In genomic region chr1:152416306-152416904, GRCm38 (mm10) we compare ENCODE assay signal across 24 mouse cellular contexts. TPM values are rescaled to one million over a fixed set of nuclear protein-coding genes. Genes with fewer than 3 reads are reported as not detected.
A peak's percentile ranks its signal among the peaks of the same experiment; 100 is the strongest.
DNase-seq lines count a peak whose midpoint lies in the region; ATAC-seq and TF ChIP-seq lines count a peak whose summit lies in the region.
"Had no signal": no experiment of that assay in that cellular context is flagged by ENCODE, and none has a peak within 500 bp of the region (broad histone marks: within the 10 kb centered on the region; RNA-seq: fewer than 3 reads in every experiment).

No protein-coding gene starts in this region.

- 49% methylated on average over 13 of the region's 13 CpGs for WGBS in heart, embryonic 11.5 days (ENCODE audit: insufficient replicate concordance)
- 55% methylated on average over 13 of the region's 13 CpGs for WGBS in intestine, embryonic 15.5 days
- WGBS in intestine, postnatal 0 days = 66% methylated on average over 13 of the region's 13 CpGs
- WGBS in kidney, adult 2 months = 62% methylated on average over 13 of the region's 13 CpGs

- H3K27me3 ChIP-seq in heart, embryonic 11.5 days (ENCODE audit: control insufficient read depth, insufficient read depth, low read length) = no peaks in the 10 kb centered on the region
- no peaks in the 10 kb centered on the region for H3K27me3 ChIP-seq in intestine, embryonic 15.5 days (replicated peaks)
- H3K27me3 ChIP-seq in intestine, postnatal 0 days (replicated peaks; ENCODE audit: control insufficient read depth, insufficient read depth, low read length) = no peaks in the 10 kb centered on the region
- H3K27me3 ChIP-seq in kidney, adult 2 months (replicated peaks; ENCODE audit: control insufficient read depth, insufficient read depth, low read length) = no peaks in the 10 kb centered on the region
- H3K27me3 ChIP-seq: embryonic facial prominence, embryonic 12.5 days; limb, embryonic 12.5 days; neural tube, embryonic 12.5 days had no signal

- no peak overlapping the region for H3K27ac ChIP-seq in heart, embryonic 11.5 days (ENCODE audit: low read depth, low read length)
- H3K27ac ChIP-seq in intestine, embryonic 15.5 days = no peak overlapping the region
- no peak overlapping the region for H3K27ac ChIP-seq in intestine, postnatal 0 days (ENCODE audit: low read depth, low read length)
- no peak overlapping the region for H3K27ac ChIP-seq in kidney, adult 2 months (ENCODE audit: insufficient read depth, low read depth, low read length)
- H3K27ac ChIP-seq: embryonic facial prominence, embryonic 12.5 days; heart, adult 2 months; hindbrain, embryonic 14.5 days; limb, embryonic 12.5 days; neural tube, embryonic 12.5 days had no signal

- no peak overlapping the region for H3K4me2 ChIP-seq in heart, embryonic 11.5 days
- no peak overlapping the region for H3K4me2 ChIP-seq in intestine, embryonic 15.5 days (replicated peaks)
- H3K4me2 ChIP-seq in intestine, postnatal 0 days (replicated peaks; ENCODE audit: low read depth) = no peak overlapping the region
- H3K4me2 ChIP-seq: embryonic facial prominence, embryonic 12.5 days; hindbrain, embryonic 14.5 days; limb, embryonic 12.5 days; liver, embryonic 11.5 days; neural tube, embryonic 12.5 days had no signal

- no peaks in the 10 kb centered on the region; the same call in 1 of the 2 replicates for H3K9me3 ChIP-seq in heart, embryonic 11.5 days (replicated peaks; ENCODE audit: control insufficient read depth, low read length)
- no peaks in the 10 kb centered on the region for H3K9me3 ChIP-seq in intestine, embryonic 15.5 days
- no peaks in the 10 kb centered on the region for H3K9me3 ChIP-seq in intestine, postnatal 0 days (ENCODE audit: control insufficient read depth)
- H3K9me3 ChIP-seq: embryonic facial prominence, embryonic 12.5 days had no signal

- DNase-seq in heart, adult 11 months = peak; percentile 90
- DNase-seq in kidney, postnatal 14 days = peak; percentile 46
- DNase-seq in kidney, adult 2 months = no peak
- DNase-seq in lung, postnatal 36 days = peak; percentile 26
- DNase-seq: adrenal gland, postnatal 10 days; cerebellum, adult 18-20 months; cerebellum, postnatal 25 days; gastrocnemius, postnatal 25 days; heart, adult 2 months; heart, postnatal 36 days; liver, postnatal 0 days; midbrain, embryonic 14.5 days; right cerebral cortex, postnatal 14 days had no signal

- H3K4me3 ChIP-seq in heart, embryonic 11.5 days (ENCODE audit: low read depth, low read length) = no peak overlapping the region
- H3K4me3 ChIP-seq in intestine, embryonic 15.5 days (replicated peaks) = no peak overlapping the region
- H3K4me3 ChIP-seq in intestine, postnatal 0 days (ENCODE audit: low read depth, low read length) = no peak overlapping the region
- no peak overlapping the region for H3K4me3 ChIP-seq in kidney, adult 2 months (ENCODE audit: insufficient read depth, low read depth, low read length)
- H3K4me3 ChIP-seq: embryonic facial prominence, embryonic 12.5 days; heart, adult 2 months; limb, embryonic 12.5 days; neural tube, embryonic 12.5 days had no signal

- H3K4me1 ChIP-seq in heart, embryonic 11.5 days (ENCODE audit: control insufficient read depth, insufficient read depth, low read length) = peaks cover 23% of the 10 kb centered on the region
- 0 out of 2 replicates have a peak, but pooled peaks cover 2% of the 10 kb centered on the region for H3K4me1 ChIP-seq in intestine, embryonic 15.5 days (replicated peaks)
- H3K4me1 ChIP-seq in intestine, postnatal 0 days (replicated peaks; ENCODE audit: control insufficient read depth, insufficient read depth, low read length) = no peaks in the 10 kb centered on the region
- H3K4me1 ChIP-seq in kidney, adult 2 months (ENCODE audit: control insufficient read depth, insufficient read depth, low read length) = no peaks in the 10 kb centered on the region
- H3K4me1 ChIP-seq: neural tube, embryonic 12.5 days had no signal

- no peak for ATAC-seq in heart, embryonic 11.5 days (replicated peaks; ENCODE audit: insufficient number of reproducible peaks, low FRiP score, low TSS enrichment)
- ATAC-seq in intestine, embryonic 15.5 days = peak; percentile 34; the same call in 1 of the 2 replicates
- ATAC-seq in intestine, postnatal 0 days = no peak
- no peak for ATAC-seq in megakaryocyte progenitor cell, adult 5-6 weeks (replicated peaks; ENCODE audit: poor library complexity)
- ATAC-seq: inflammation-experienced regulatory T-cells, adult 6 months; liver, postnatal 0 days had no signal

- H3K36me3 ChIP-seq in heart, embryonic 11.5 days (ENCODE audit: control insufficient read depth, insufficient read depth, low read length) = no peaks in the 10 kb centered on the region
- H3K36me3 ChIP-seq in intestine, embryonic 15.5 days = no peaks in the 10 kb centered on the region
- H3K36me3 ChIP-seq in intestine, postnatal 0 days (ENCODE audit: control insufficient read depth, insufficient read depth) = no peaks in the 10 kb centered on the region
- H3K36me3 ChIP-seq in kidney, adult 2 months (ENCODE audit: control insufficient read depth, insufficient read depth, low read length) = no peaks in the 10 kb centered on the region
- H3K36me3 ChIP-seq: embryonic facial prominence, embryonic 12.5 days; limb, embryonic 12.5 days; neural tube, embryonic 12.5 days had no signal

- no peak overlapping the region for H3K9ac ChIP-seq in heart, embryonic 11.5 days (ENCODE audit: low read depth, low read length)
- no peak overlapping the region for H3K9ac ChIP-seq in intestine, embryonic 15.5 days
- no peak overlapping the region for H3K9ac ChIP-seq in intestine, postnatal 0 days (ENCODE audit: low read depth, low read length)
- H3K9ac ChIP-seq: embryonic facial prominence, embryonic 12.5 days; hindbrain, embryonic 14.5 days; limb, embryonic 12.5 days; liver, postnatal 0 days; neural tube, embryonic 12.5 days had no signal

- TF ChIP-seq CTCF in intestine, postnatal 0 days (IDR thresholded peaks at IDR 0.05; ENCODE audit: low read depth) = no peak
- TF ChIP-seq CTCF in kidney, adult 2 months (conservative IDR thresholded peaks at IDR 0.05; ENCODE audit: insufficient read depth, insufficient read length, low read depth, low read length) = no peak

- TF ChIP-seq POLR2A in kidney, adult 2 months (IDR thresholded peaks at IDR 0.05; ENCODE audit: low read depth, low read length) = no peak

RNA-seq across cellular contexts. Expression of gene Colgalt2, which starts 16.8 kb away (rescaled TPM):
- polyA plus RNA-seq in heart, embryonic 11.5 days (2014; fragmentation: Nextera tagmentation; extraction: Ambion mirVana) = 3.5 and 4.5 TPM in 2 replicates
- polyA plus RNA-seq in intestine, embryonic 15.5 days (2015; fragmentation: Nextera tagmentation; extraction: Ambion mirVana) = 1.4 and 1.5 TPM in 2 replicates
- polyA plus RNA-seq in intestine, postnatal 0 days (2015; fragmentation: Nextera tagmentation; extraction: Ambion mirVana) = 0.44 and 0.56 TPM in 2 replicates
- polyA plus RNA-seq in kidney, adult 2 months (2012; rRNA removed) = 7.5 and 7.6 TPM in 2 replicates
- not detected in 2 replicates for total RNA-seq in megakaryocyte progenitor cell, adult 5-6 weeks (2015)
- not detected in 2 replicates for total RNA-seq in megakaryocyte progenitor cell, adult 5-6 weeks (2017)
- total RNA-seq: megakaryocyte-erythroid progenitor cell, adult 5-6 weeks had no signal
- polyA plus RNA-seq: inflammation-experienced regulatory T-cells, adult 6 months had no signal

RNA-seq across cellular contexts. Expression of gene Tsen15, which starts 29.9 kb away (rescaled TPM):
- polyA plus RNA-seq in heart, embryonic 11.5 days (2014; fragmentation: Nextera tagmentation; extraction: Ambion mirVana) = 68.3 and 74.5 TPM in 2 replicates
- polyA plus RNA-seq in intestine, embryonic 15.5 days (2015; fragmentation: Nextera tagmentation; extraction: Ambion mirVana) = 70.2 and 74.4 TPM in 2 replicates
- 24.6 and 26.6 TPM in 2 replicates for polyA plus RNA-seq in intestine, postnatal 0 days (2015; fragmentation: Nextera tagmentation; extraction: Ambion mirVana)
- 14.6 and 18.8 TPM in 2 replicates for polyA plus RNA-seq in kidney, adult 2 months (2012; rRNA removed)
- 55.4 and 57.3 TPM in 2 replicates for total RNA-seq in megakaryocyte progenitor cell, adult 5-6 weeks (2015)
- 34.7 and 40.1 TPM in 2 replicates for total RNA-seq in megakaryocyte progenitor cell, adult 5-6 weeks (2017)
